Mouse (Mus musculus): Measurements from ENCODE around the gene Ssxb6.
"Not testable (repeated sequence)": the region's sequence is repeated elsewhere in the genome, so short reads cannot be mapped to it uniquely, and the experiment has no call there.

Gene Ssxb6

GRCm38 (mm10) chrX:8548155-8548554 lies at the start of gene Ssxb6:
Gene Ssxb6 (minus strand): TSS chrX:8548255.
- DNase-seq (ENCODE audit: low read depth), result not testable (repeated sequence)

- not testable (repeated sequence) for DNase-seq (ENCODE audit: low read depth)
These were observed 43.7 kb upstream of the Ssxb6 start, which contains the start of gene Ssxb3 for GRCm38 (mm10) chrX:8591716-8592115. Gene Ssxb3 (minus strand): TSS chrX:8591816.

- DNase-seq (ENCODE audit: low read depth), result no peak
These were observed 23.2 kb downstream of the Ssxb6 start, which contains the start of gene Gm14459 for GRCm38 (mm10) chrX:8524854-8525253. Gene Gm14459 (minus strand): TSS chrX:8524954.
